Mouse (Mus musculus): ENCODE measurements around the gene Hs3st4. TPM values are rescaled to one million over a fixed set of nuclear protein-coding genes. Genes with fewer than 3 reads are reported as not detected.

Gene Hs3st4
- polyA plus RNA-seq, 1 experiment from 2014 or later = not detected

GRCm38 (mm10) chr7:123983177-123984046 is 743 bp downstream of the Hs3st4 start:
- Histone ChIP-seq H3K9me3 (ENCODE audit: control insufficient read depth, low read length) (no peaks in the 10 kb centered on the region), H3K9ac (ENCODE audit: low read length) (no peak overlapping the region), H3K4me3 (ENCODE audit: low read depth, low read length) (peak overlapping the region; percentile 44), H3K4me1 (replicated peaks; ENCODE audit: control insufficient read depth, insufficient read depth, low read length) (peaks cover 6% of the 10 kb centered on the region; the same call in 1 of the 2 replicates), H3K4me2 (ENCODE audit: low read length) (peak overlapping the region; percentile 79), H3K27ac (ENCODE audit: low read depth) (no peak overlapping the region), H3K27me3 (replicated peaks; ENCODE audit: control insufficient read depth, insufficient read depth, low read length) (peaks cover 78% of the 10 kb centered on the region), H3K36me3 (ENCODE audit: control insufficient read depth, insufficient read depth, low read length) (no peaks in the 10 kb centered on the region)
- WGBS = under 1% methylated on average over 73 of the region's 97 CpGs
- DNase-seq (ENCODE audit: low spot score) (peak; percentile 54), ATAC-seq (replicated peaks; ENCODE audit: low FRiP score, low TSS enrichment, low read depth) (no peak)

GRCm38 (mm10) chr7:123992121-123992520 is 9.5 kb downstream of the Hs3st4 start:
- Histone ChIP-seq H3K4me2 (ENCODE audit: low read length) (no peak overlapping the region), H3K4me1 (replicated peaks; ENCODE audit: control insufficient read depth, insufficient read depth, low read length) (no peaks in the 10 kb centered on the region), H3K27me3 (replicated peaks; ENCODE audit: control insufficient read depth, insufficient read depth, low read length) (peaks cover 13% of the 10 kb centered on the region; the same call in 1 of the 2 replicates), H3K4me3 (ENCODE audit: low read depth, low read length) (no peak overlapping the region), H3K9ac (ENCODE audit: low read length) (no peak overlapping the region), H3K27ac (ENCODE audit: low read depth) (no peak overlapping the region), H3K9me3 (ENCODE audit: control insufficient read depth, low read length) (no peaks in the 10 kb centered on the region), H3K36me3 (ENCODE audit: control insufficient read depth, insufficient read depth, low read length) (no peaks in the 10 kb centered on the region)
- no peak for ATAC-seq (replicated peaks; ENCODE audit: low FRiP score, low TSS enrichment, low read depth)
- WGBS = 70% methylated on average over 3 of the region's 3 CpGs
- DNase-seq (ENCODE audit: low spot score) = no peak

GRCm38 (mm10) chr7:123997266-123997665 is 14.6 kb downstream of the Hs3st4 start:
- Histone ChIP-seq H3K4me3 (ENCODE audit: low read depth, low read length) (no peak overlapping the region), H3K27ac (ENCODE audit: low read depth) (no peak overlapping the region), H3K27me3 (replicated peaks; ENCODE audit: control insufficient read depth, insufficient read depth, low read length) (no peaks in the 10 kb centered on the region), H3K4me2 (ENCODE audit: low read length) (no peak overlapping the region), H3K36me3 (ENCODE audit: control insufficient read depth, insufficient read depth, low read length) (no peaks in the 10 kb centered on the region), H3K9ac (ENCODE audit: low read length) (no peak overlapping the region), H3K4me1 (replicated peaks; ENCODE audit: control insufficient read depth, insufficient read depth, low read length) (no peaks in the 10 kb centered on the region), H3K9me3 (ENCODE audit: control insufficient read depth, low read length) (no peaks in the 10 kb centered on the region)
- WGBS = 31% methylated on average over 3 of the region's 3 CpGs
- ATAC-seq (replicated peaks; ENCODE audit: low FRiP score, low TSS enrichment, low read depth) (no peak), DNase-seq (ENCODE audit: low spot score) (no peak)

GRCm38 (mm10) chr7:123998601-123999000 is 15.9 kb downstream of the Hs3st4 start:
- Histone ChIP-seq H3K4me3 (ENCODE audit: low read depth, low read length) (no peak overlapping the region), H3K27me3 (replicated peaks; ENCODE audit: control insufficient read depth, insufficient read depth, low read length) (no peaks in the 10 kb centered on the region), H3K27ac (ENCODE audit: low read depth) (no peak overlapping the region), H3K9me3 (ENCODE audit: control insufficient read depth, low read length) (no peaks in the 10 kb centered on the region), H3K4me1 (replicated peaks; ENCODE audit: control insufficient read depth, insufficient read depth, low read length) (no peaks in the 10 kb centered on the region), H3K9ac (ENCODE audit: low read length) (no peak overlapping the region), H3K4me2 (ENCODE audit: low read length) (no peak overlapping the region), H3K36me3 (ENCODE audit: control insufficient read depth, insufficient read depth, low read length) (no peaks in the 10 kb centered on the region)
- WGBS = 46% methylated on average over 7 of the region's 7 CpGs
- no peak for DNase-seq (ENCODE audit: low spot score)
- no peak for ATAC-seq (replicated peaks; ENCODE audit: low FRiP score, low TSS enrichment, low read depth)

- ATAC-seq (replicated peaks; ENCODE audit: low FRiP score, low TSS enrichment, low read depth) = no peak
- H3K27ac ChIP-seq (ENCODE audit: low read depth) = no peak overlapping the region
- H3K4me3 ChIP-seq (ENCODE audit: low read depth, low read length) = no peak overlapping the region
- DNase-seq (ENCODE audit: low spot score) = no peak
- no peaks in the 10 kb centered on the region for H3K9me3 ChIP-seq (ENCODE audit: control insufficient read depth, low read length)
- H3K27me3 ChIP-seq (replicated peaks; ENCODE audit: control insufficient read depth, insufficient read depth, low read length) = no peaks in the 10 kb centered on the region
- H3K9ac ChIP-seq (ENCODE audit: low read length) = no peak overlapping the region
- H3K4me1 ChIP-seq (replicated peaks; ENCODE audit: control insufficient read depth, insufficient read depth, low read length) = no peaks in the 10 kb centered on the region
- WGBS = 87% methylated on average over 5 of the region's 5 CpGs
- H3K36me3 ChIP-seq (ENCODE audit: control insufficient read depth, insufficient read depth, low read length) = no peaks in the 10 kb centered on the region
- no peak overlapping the region for H3K4me2 ChIP-seq (ENCODE audit: low read length)
These were observed 44.2 kb downstream of the Hs3st4 start for GRCm38 (mm10) chr7:124026908-124027307.

GRCm38 (mm10) chr7:124032236-124032635 is 49.6 kb downstream of the Hs3st4 start:
- ATAC-seq (replicated peaks; ENCODE audit: low FRiP score, low TSS enrichment, low read depth) = no peak
- Histone ChIP-seq H3K9me3 (ENCODE audit: control insufficient read depth, low read length) (no peaks in the 10 kb centered on the region), H3K27ac (ENCODE audit: low read depth) (no peak overlapping the region), H3K27me3 (replicated peaks; ENCODE audit: control insufficient read depth, insufficient read depth, low read length) (no peaks in the 10 kb centered on the region), H3K4me3 (ENCODE audit: low read depth, low read length) (no peak overlapping the region), H3K4me1 (replicated peaks; ENCODE audit: control insufficient read depth, insufficient read depth, low read length) (no peaks in the 10 kb centered on the region), H3K9ac (ENCODE audit: low read length) (no peak overlapping the region), H3K36me3 (ENCODE audit: control insufficient read depth, insufficient read depth, low read length) (no peaks in the 10 kb centered on the region), H3K4me2 (ENCODE audit: low read length) (no peak overlapping the region)
- DNase-seq (ENCODE audit: low spot score) = peak; percentile 59
- WGBS = 41% methylated on average over 2 of the region's 2 CpGs

- Histone ChIP-seq H3K9ac (ENCODE audit: low read length) (no peak overlapping the region), H3K27ac (ENCODE audit: low read depth) (no peak overlapping the region), H3K9me3 (ENCODE audit: control insufficient read depth, low read length) (no peaks in the 10 kb centered on the region), H3K27me3 (replicated peaks; ENCODE audit: control insufficient read depth, insufficient read depth, low read length) (no peaks in the 10 kb centered on the region), H3K36me3 (ENCODE audit: control insufficient read depth, insufficient read depth, low read length) (no peaks in the 10 kb centered on the region), H3K4me1 (replicated peaks; ENCODE audit: control insufficient read depth, insufficient read depth, low read length) (no peaks in the 10 kb centered on the region), H3K4me3 (ENCODE audit: low read depth, low read length) (no peak overlapping the region), H3K4me2 (ENCODE audit: low read length) (no peak overlapping the region)
- no peak for DNase-seq (ENCODE audit: low spot score)
- no peak for ATAC-seq (replicated peaks; ENCODE audit: low FRiP score, low TSS enrichment, low read depth)
- WGBS = 77% methylated on average over 2 of the region's 2 CpGs
These were observed 50.7 kb downstream of the Hs3st4 start for GRCm38 (mm10) chr7:124033332-124033731.

- no peaks in the 10 kb centered on the region for H3K27me3 ChIP-seq (replicated peaks; ENCODE audit: control insufficient read depth, insufficient read depth, low read length)
- no peak overlapping the region for H3K27ac ChIP-seq (ENCODE audit: low read depth)
- H3K9me3 ChIP-seq (ENCODE audit: control insufficient read depth, low read length) = no peaks in the 10 kb centered on the region
- H3K4me1 ChIP-seq (replicated peaks; ENCODE audit: control insufficient read depth, insufficient read depth, low read length) = no peaks in the 10 kb centered on the region
- 64% methylated on average over 5 of the region's 5 CpGs for WGBS
- H3K4me2 ChIP-seq (ENCODE audit: low read length) = no peak overlapping the region
- no peaks in the 10 kb centered on the region for H3K36me3 ChIP-seq (ENCODE audit: control insufficient read depth, insufficient read depth, low read length)
- ATAC-seq (replicated peaks; ENCODE audit: low FRiP score, low TSS enrichment, low read depth) = no peak
- H3K4me3 ChIP-seq (ENCODE audit: low read depth, low read length) = no peak overlapping the region
- no peak for DNase-seq (ENCODE audit: low spot score)
- no peak overlapping the region for H3K9ac ChIP-seq (ENCODE audit: low read length)
These were observed 54.6 kb downstream of the Hs3st4 start for GRCm38 (mm10) chr7:124037281-124037700.

GRCm38 (mm10) chr7:124039142-124039541 is 56.5 kb downstream of the Hs3st4 start:
- H3K4me1 ChIP-seq (replicated peaks; ENCODE audit: control insufficient read depth, insufficient read depth, low read length) = no peaks in the 10 kb centered on the region
- WGBS = 61% methylated on average over 5 of the region's 5 CpGs
- H3K27ac ChIP-seq (ENCODE audit: low read depth) = no peak overlapping the region
- H3K27me3 ChIP-seq (replicated peaks; ENCODE audit: control insufficient read depth, insufficient read depth, low read length) = no peaks in the 10 kb centered on the region
- DNase-seq (ENCODE audit: low spot score) (no peak), ATAC-seq (replicated peaks; ENCODE audit: low FRiP score, low TSS enrichment, low read depth) (no peak)
- no peak overlapping the region for H3K4me2 ChIP-seq (ENCODE audit: low read length)
- no peak overlapping the region for H3K9ac ChIP-seq (ENCODE audit: low read length)
- no peak overlapping the region for H3K4me3 ChIP-seq (ENCODE audit: low read depth, low read length)
- no peaks in the 10 kb centered on the region for H3K36me3 ChIP-seq (ENCODE audit: control insufficient read depth, insufficient read depth, low read length)
- H3K9me3 ChIP-seq (ENCODE audit: control insufficient read depth, low read length) = no peaks in the 10 kb centered on the region

Data from intestine, embryonic 14.5 days (tissue).